Mouse (Mus musculus): ENCODE measurements at regions not wholly inside any gene's neighbourhood (a gene's known extent, or its start where the extent isn't known, plus 50 kb on each side); places are given as distances from the start of the nearest gene placed in this dataset.
A peak's percentile ranks its signal among the peaks of the same experiment; 100 is the strongest.

DNA sequence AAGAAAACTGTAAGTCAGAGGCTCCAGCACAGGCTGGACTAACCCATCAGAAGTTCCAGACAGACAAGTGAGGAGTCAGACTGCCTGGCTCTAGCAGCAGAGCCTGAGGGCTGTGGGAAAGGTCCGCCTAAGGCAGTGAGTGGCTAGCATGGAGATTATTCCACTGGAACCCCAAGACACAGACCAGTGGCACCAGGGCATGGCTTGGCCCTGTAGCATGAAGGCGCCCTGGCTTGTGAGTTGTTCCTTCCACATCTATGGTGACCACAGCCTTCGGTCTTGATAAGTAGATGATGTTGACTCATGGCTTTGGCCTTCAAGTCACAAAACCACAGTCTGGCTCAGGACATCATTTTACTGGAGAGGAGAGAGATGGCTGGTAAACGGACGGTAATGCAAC is 60.7 kb upstream of the Myl10 start:
- DNase-seq (ENCODE audit: low read depth, low spot score) = peak; percentile 60
- no peak for TF ChIP-seq CTCF (IDR thresholded peaks at IDR 0.05 in 2 of 3, conservative IDR thresholded peaks at IDR 0.05 in 1 of 3; ENCODE audit: control insufficient read depth in 1 of 3, insufficient read depth in 1 of 3, low read depth in 2 of 3, low read length in 3 of 3, poor library complexity in 1 of 3, severe bottlenecking in 1 of 3)
- no peak for TF ChIP-seq ETS1 (IDR thresholded peaks at IDR 0.05; ENCODE audit: low read depth, low read length)
- no peak for TF ChIP-seq BHLHE40 (IDR thresholded peaks at IDR 0.05; ENCODE audit: borderline replicate concordance, low read depth, low read length)
- TF ChIP-seq ZMIZ1 (IDR thresholded peaks at IDR 0.05; ENCODE audit: low read depth, low read length) = no peak
- TF ChIP-seq POLR2A (IDR thresholded peaks at IDR 0.05; ENCODE audit: control insufficient read depth in 1 of 2, insufficient read depth in 1 of 2, low read depth in 1 of 2, low read length in 2 of 2, poor library complexity in 1 of 2) = no peak
- no peak for TF ChIP-seq USF2 (IDR thresholded peaks at IDR 0.05; ENCODE audit: borderline replicate concordance in 1 of 2, insufficient read depth in 1 of 2, low read depth in 1 of 2, low read length in 2 of 2)
- no peak for TF ChIP-seq MYC (IDR thresholded peaks at IDR 0.05; ENCODE audit: low read depth, low read length)
- no peak for TF ChIP-seq E2F4 (IDR thresholded peaks at IDR 0.05; ENCODE audit: borderline replicate concordance, low read depth, low read length)
- no peak for TF ChIP-seq MYB (IDR thresholded peaks at IDR 0.05; ENCODE audit: low read depth, low read length)
- no peak for TF ChIP-seq ZC3H11A (IDR thresholded peaks at IDR 0.05; ENCODE audit: low read depth, low read length)
- TF ChIP-seq TCF12 (IDR thresholded peaks at IDR 0.05; ENCODE audit: low read depth, low read length) = no peak
- TF ChIP-seq MXI1 (IDR thresholded peaks at IDR 0.05; ENCODE audit: low read depth, low read length) = no peak
- no peak for TF ChIP-seq POLR2AphosphoS5 (IDR thresholded peaks at IDR 0.05; ENCODE audit: borderline replicate concordance, low read depth, low read length)
- TF ChIP-seq TBP (IDR thresholded peaks at IDR 0.05; ENCODE audit: low read depth, low read length) = no peak
- TF ChIP-seq RAD21 (IDR thresholded peaks at IDR 0.05; ENCODE audit: low read depth, low read length) = no peak
- no peak for TF ChIP-seq CHD1 (IDR thresholded peaks at IDR 0.05; ENCODE audit: low read depth, low read length)
- no peak for TF ChIP-seq ELF1 (IDR thresholded peaks at IDR 0.05; ENCODE audit: low read depth, low read length)
- Histone ChIP-seq H3K9me3 (replicated peaks; ENCODE audit: insufficient read depth, low read length) (no peaks in the 10 kb centered on the region), H3K4me3 (ENCODE audit: control insufficient read depth in 1 of 2, insufficient read depth in 1 of 2, low read depth in 2 of 2, low read length in 2 of 2) (no peak overlapping the region), H3K27ac (ENCODE audit: control insufficient read depth, low read depth, low read length) (no peak overlapping the region), H3K79me2 (ENCODE audit: control insufficient read depth, insufficient read depth, low read length, poor library complexity) (no peaks in the 10 kb centered on the region), H3K27me3 (ENCODE audit: control insufficient read depth in 1 of 2, insufficient read depth in 2 of 2, low read length in 2 of 2) (no peaks in the 10 kb centered on the region), H3K36me3 (ENCODE audit: control insufficient read depth in 1 of 2, insufficient read depth in 2 of 2, low read length in 2 of 2) (peaks cover 0 to 7% of the 10 kb centered on the region in 2 experiments; a peak in 2 of 4 replicates), H3K4me1 (ENCODE audit: control insufficient read depth in 1 of 2, insufficient read depth in 2 of 2, low read length in 2 of 2) (peaks cover 2 to 20% of the 10 kb centered on the region in 2 experiments; a peak in 2 of 4 replicates), H3K9ac (ENCODE audit: control insufficient read depth, low read depth, low read length, poor library complexity, severe bottlenecking) (no peak overlapping the region)

DNA sequence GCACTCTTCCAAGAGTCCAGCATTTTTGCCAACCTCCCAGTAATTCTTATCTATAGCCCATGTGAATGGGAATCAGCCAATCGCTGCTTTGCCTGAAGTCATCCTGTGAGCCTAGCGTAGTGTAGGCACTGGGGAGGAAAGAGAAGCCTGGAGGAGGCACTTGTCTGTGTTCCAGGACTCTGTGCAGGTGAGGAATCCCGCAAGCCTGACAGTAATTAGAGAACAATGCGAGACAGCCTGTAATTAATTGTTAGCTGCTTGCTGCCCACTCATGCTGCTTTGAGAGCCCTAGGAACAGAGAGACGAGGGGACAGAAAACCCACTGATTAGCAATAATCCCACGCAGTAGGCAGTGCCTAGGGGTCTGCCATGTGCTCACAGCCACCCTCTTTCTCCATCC is 59.0 kb upstream of the Myl10 start:
- no peaks in the 10 kb centered on the region for H3K79me2 ChIP-seq (ENCODE audit: control insufficient read depth, insufficient read depth, low read length, poor library complexity)
- peaks cover 0 to 10% of the 10 kb centered on the region in 2 experiments; a peak in 2 of 4 replicates for H3K4me1 ChIP-seq (ENCODE audit: control insufficient read depth in 1 of 2, insufficient read depth in 2 of 2, low read length in 2 of 2)
- no peak overlapping the region for H3K9ac ChIP-seq (ENCODE audit: control insufficient read depth, low read depth, low read length, poor library complexity, severe bottlenecking)
- no peaks in the 10 kb centered on the region for H3K27me3 ChIP-seq (ENCODE audit: control insufficient read depth in 1 of 2, insufficient read depth in 2 of 2, low read length in 2 of 2)
- no peak overlapping the region for H3K27ac ChIP-seq (ENCODE audit: control insufficient read depth, low read depth, low read length)
- no peak for DNase-seq (ENCODE audit: low read depth, low spot score)
- H3K36me3 ChIP-seq (ENCODE audit: control insufficient read depth in 1 of 2, insufficient read depth in 2 of 2, low read length in 2 of 2) = no peaks in the 10 kb centered on the region; a peak in 1 of 4 replicates
- TF ChIP-seq MEF2A (IDR thresholded peaks at IDR 0.05; ENCODE audit: extremely low read depth, insufficient replicate concordance, low read depth, low read length, poor library complexity, severe bottlenecking) = no peak
- TF ChIP-seq ZMIZ1 (IDR thresholded peaks at IDR 0.05; ENCODE audit: low read depth, low read length) = no peak
- TF ChIP-seq MYB (IDR thresholded peaks at IDR 0.05; ENCODE audit: low read depth, low read length) = no peak
- TF ChIP-seq POLR2AphosphoS2 (IDR thresholded peaks at IDR 0.05; ENCODE audit: low read length) = no peak
- H3K4me3 ChIP-seq (ENCODE audit: control insufficient read depth in 1 of 2, insufficient read depth in 1 of 2, low read depth in 2 of 2, low read length in 2 of 2) = no peak overlapping the region
- H3K9me3 ChIP-seq (replicated peaks; ENCODE audit: insufficient read depth, low read length) = no peaks in the 10 kb centered on the region

Data from MEL (cell line).